Mouse (Mus musculus) intestine, embryonic 15.5 days (tissue): ENCODE measurements at regions not wholly inside any gene's neighbourhood (a gene's known extent, or its start where the extent isn't known, plus 50 kb on each side); places are given as distances from the start of the nearest gene placed in this dataset.
A peak's percentile ranks its signal among the peaks of the same experiment; 100 is the strongest.

Source experiments
- ATAC-seq: fragments of 200-750 bp; cut with Nextera tagmentation; 2 replicates; pipeline ENCODE4 v1.8.0; 2017; ENCODE audit warnings: moderate TSS enrichment, moderate library complexity
- H3K27ac ChIP-seq: fragments of 300-500 bp; sonication (generic); 2 replicates; pipeline ENCODE4 v1.5.1; 2015; ENCODE audit warnings: mild to moderate bottlenecking, inconsistent platforms
- H3K27me3 ChIP-seq: fragments of 300-500 bp; sonication (generic); replicated peaks from 2 replicates; pipeline ENCODE4 v1.6.1; 2015; ENCODE audit warnings: inconsistent platforms
- H3K36me3 ChIP-seq: fragments of 300-500 bp; sonication (generic); 2 replicates; pipeline ENCODE4 v1.6.1; 2015; ENCODE audit warnings: inconsistent platforms
- H3K4me1 ChIP-seq: fragments of 300-500 bp; sonication (generic); replicated peaks from 2 replicates; pipeline ENCODE4 v1.6.1; 2015; ENCODE audit warnings: inconsistent platforms
- H3K4me2 ChIP-seq: fragments of 300-500 bp; sonication (generic); replicated peaks from 2 replicates; pipeline ENCODE4 v1.6.1; 2015; ENCODE audit warnings: mild to moderate bottlenecking, inconsistent platforms
- H3K4me3 ChIP-seq: fragments of 300-500 bp; sonication (generic); replicated peaks from 2 replicates; pipeline ENCODE4 v1.5.1; 2015; ENCODE audit warnings: inconsistent platforms
- H3K9ac ChIP-seq: fragments of 300-500 bp; sonication (generic); 2 replicates; pipeline ENCODE4 v1.6.1; 2015; ENCODE audit warnings: inconsistent platforms
- H3K9me3 ChIP-seq: fragments of 300-500 bp; sonication (generic); 2 replicates; pipeline ENCODE4 v1.6.1; 2016; ENCODE audit warnings: inconsistent platforms
- WGBS: fragments of 180-500 bp; shearing (Covaris S2); methylation state at CpG from one replicate; pipeline ENCODE4 v1.1.7; 2015; 5-methylcytosine and 5-hydroxymethylcytosine counted together

- H3K27me3 ChIP-seq = no peaks in the 10 kb centered on the region
- no peaks in the 10 kb centered on the region for H3K36me3 ChIP-seq
- ATAC-seq = no peak
- H3K4me3 ChIP-seq = no peak overlapping the region
- no peak overlapping the region for H3K27ac ChIP-seq
- H3K9ac ChIP-seq = no peak overlapping the region
- H3K4me2 ChIP-seq = no peak overlapping the region
- WGBS = 75% methylated on average over 3 of the region's 3 CpGs
- no peaks in the 10 kb centered on the region for H3K4me1 ChIP-seq
- no peaks in the 10 kb centered on the region for H3K9me3 ChIP-seq
Measured at GRCm38 (mm10) chr6:107237692-107238091, 291.9 kb upstream of the Lrrn1 start.

- H3K4me1 ChIP-seq = no peaks in the 10 kb centered on the region
- H3K9ac ChIP-seq = no peak overlapping the region
- H3K36me3 ChIP-seq = no peaks in the 10 kb centered on the region
- no peak overlapping the region for H3K4me2 ChIP-seq
- H3K9me3 ChIP-seq = no peaks in the 10 kb centered on the region
- ATAC-seq = no peak
- WGBS = 63% methylated on average over 3 of the region's 3 CpGs
- H3K4me3 ChIP-seq = no peak overlapping the region
- H3K27ac ChIP-seq = no peak overlapping the region
- no peaks in the 10 kb centered on the region for H3K27me3 ChIP-seq
Measured at GRCm38 (mm10) chr6:107243981-107244380, 285.6 kb upstream of the Lrrn1 start.

- Histone ChIP-seq H3K4me2 (no peak overlapping the region), H3K4me1 (no peaks in the 10 kb centered on the region), H3K36me3 (no peaks in the 10 kb centered on the region), H3K9me3 (no peaks in the 10 kb centered on the region), H3K27me3 (no peaks in the 10 kb centered on the region), H3K4me3 (no peak overlapping the region), H3K9ac (no peak overlapping the region), H3K27ac (no peak overlapping the region)
- 96% methylated on average over 15 of the region's 15 CpGs for WGBS
- no peak for ATAC-seq
Measured at GRCm38 (mm10) chr6:107280348-107280747, 249.2 kb upstream of the Lrrn1 start.

- no peak overlapping the region for H3K4me2 ChIP-seq
- no peaks in the 10 kb centered on the region for H3K9me3 ChIP-seq
- H3K4me3 ChIP-seq = no peak overlapping the region
- no peak for ATAC-seq
- H3K36me3 ChIP-seq = no peaks in the 10 kb centered on the region
- no peak overlapping the region for H3K9ac ChIP-seq
- no peak overlapping the region for H3K27ac ChIP-seq
- WGBS = 68% methylated on average over 3 of the region's 3 CpGs
- no peaks in the 10 kb centered on the region for H3K27me3 ChIP-seq
- no peaks in the 10 kb centered on the region for H3K4me1 ChIP-seq
Measured at GRCm38 (mm10) chr6:107290850-107291249, 238.7 kb upstream of the Lrrn1 start.

GRCm38 (mm10) chr6:107303676-107304369, 225.7 kb upstream of the Lrrn1 start:
- ATAC-seq = no peak
- WGBS = 92% methylated on average over 1 of the region's 1 CpGs
- no peak overlapping the region for H3K4me2 ChIP-seq
- no peaks in the 10 kb centered on the region for H3K4me1 ChIP-seq
- no peaks in the 10 kb centered on the region for H3K36me3 ChIP-seq
- no peak overlapping the region for H3K27ac ChIP-seq
- no peaks in the 10 kb centered on the region for H3K9me3 ChIP-seq
- no peak overlapping the region for H3K9ac ChIP-seq
- no peak overlapping the region for H3K4me3 ChIP-seq
- H3K27me3 ChIP-seq = no peaks in the 10 kb centered on the region

- Histone ChIP-seq H3K4me1 (no peaks in the 10 kb centered on the region), H3K27me3 (no peaks in the 10 kb centered on the region), H3K27ac (no peak overlapping the region), H3K4me2 (no peak overlapping the region), H3K4me3 (no peak overlapping the region), H3K9ac (no peak overlapping the region), H3K9me3 (no peaks in the 10 kb centered on the region), H3K36me3 (no peaks in the 10 kb centered on the region)
- ATAC-seq = no peak
- WGBS = 83% methylated on average over 1 of the region's 1 CpGs
Measured at GRCm38 (mm10) chr6:107319565-107319964, 210.0 kb upstream of the Lrrn1 start.

- H3K9ac ChIP-seq = no peak overlapping the region
- H3K4me1 ChIP-seq = no peaks in the 10 kb centered on the region
- H3K36me3 ChIP-seq = no peaks in the 10 kb centered on the region
- no peak for ATAC-seq
- no peak overlapping the region for H3K4me2 ChIP-seq
- 84% methylated on average over 4 of the region's 4 CpGs for WGBS
- no peak overlapping the region for H3K4me3 ChIP-seq
- H3K9me3 ChIP-seq = no peaks in the 10 kb centered on the region
- no peaks in the 10 kb centered on the region for H3K27me3 ChIP-seq
- H3K27ac ChIP-seq = no peak overlapping the region
Measured at GRCm38 (mm10) chr6:107350503-107350902, 179.1 kb upstream of the Lrrn1 start.

GRCm38 (mm10) chr6:107375274-107375673, 154.3 kb upstream of the Lrrn1 start:
- Histone ChIP-seq H3K27ac (no peak overlapping the region), H3K9ac (no peak overlapping the region), H3K36me3 (no peaks in the 10 kb centered on the region), H3K4me2 (no peak overlapping the region), H3K9me3 (no peaks in the 10 kb centered on the region), H3K4me1 (no peaks in the 10 kb centered on the region), H3K4me3 (no peak overlapping the region), H3K27me3 (no peaks in the 10 kb centered on the region)
- no peak for ATAC-seq

GRCm38 (mm10) chr6:107378489-107378888, 151.1 kb upstream of the Lrrn1 start:
- H3K36me3 ChIP-seq = no peaks in the 10 kb centered on the region
- no peaks in the 10 kb centered on the region for H3K27me3 ChIP-seq
- no peak overlapping the region for H3K4me2 ChIP-seq
- H3K4me1 ChIP-seq = no peaks in the 10 kb centered on the region
- no peak overlapping the region for H3K9ac ChIP-seq
- 55% methylated on average over 1 of the region's 1 CpGs for WGBS
- ATAC-seq = peak; percentile 81
- H3K4me3 ChIP-seq = no peak overlapping the region
- no peak overlapping the region for H3K27ac ChIP-seq
- no peaks in the 10 kb centered on the region for H3K9me3 ChIP-seq

- H3K9ac ChIP-seq = no peak overlapping the region
- H3K4me3 ChIP-seq = no peak overlapping the region
Measured at GRCm38 (mm10) chr6:107380621-107381020, 148.9 kb upstream of the Lrrn1 start.

GRCm38 (mm10) chr6:107386094-107386678, 143.4 kb upstream of the Lrrn1 start:
- no peak overlapping the region for H3K9ac ChIP-seq
- H3K9me3 ChIP-seq = no peaks in the 10 kb centered on the region
- no peaks in the 10 kb centered on the region for H3K36me3 ChIP-seq
- no peak overlapping the region for H3K4me2 ChIP-seq
- no peak overlapping the region for H3K4me3 ChIP-seq
- H3K27ac ChIP-seq = no peak overlapping the region
- H3K27me3 ChIP-seq = no peaks in the 10 kb centered on the region
- 66% methylated on average over 7 of the region's 7 CpGs for WGBS
- H3K4me1 ChIP-seq = no peaks in the 10 kb centered on the region
- no peak for ATAC-seq

More at GRCm38 (mm10) chr6:107380621-107381020, 148.9 kb upstream of the Lrrn1 start:
- ATAC-seq = no peak
- Histone ChIP-seq H3K4me2 (no peak overlapping the region), H3K4me1 (no peaks in the 10 kb centered on the region), H3K9me3 (no peaks in the 10 kb centered on the region), H3K36me3 (no peaks in the 10 kb centered on the region), H3K27me3 (no peaks in the 10 kb centered on the region), H3K27ac (no peak overlapping the region)
- 74% methylated on average over 1 of the region's 1 CpGs for WGBS

- H3K4me3 ChIP-seq = no peak overlapping the region
- 29% methylated on average over 3 of the region's 3 CpGs for WGBS
- no peak overlapping the region for H3K9ac ChIP-seq
- H3K27me3 ChIP-seq = no peaks in the 10 kb centered on the region
- H3K9me3 ChIP-seq = no peaks in the 10 kb centered on the region
- no peaks in the 10 kb centered on the region for H3K4me1 ChIP-seq
- no peak overlapping the region for H3K4me2 ChIP-seq
- H3K27ac ChIP-seq = no peak overlapping the region
- no peaks in the 10 kb centered on the region for H3K36me3 ChIP-seq
- ATAC-seq = no peak
Measured at GRCm38 (mm10) chr6:107389892-107390291, 139.7 kb upstream of the Lrrn1 start.

- ATAC-seq = no peak
- WGBS = 76% methylated on average over 2 of the region's 2 CpGs
Measured at GRCm38 (mm10) chr6:107394611-107395010, 135.0 kb upstream of the Lrrn1 start.

More at GRCm38 (mm10) chr6:107394611-107395010, 135.0 kb upstream of the Lrrn1 start:
- H3K36me3 ChIP-seq = no peaks in the 10 kb centered on the region
- no peak overlapping the region for H3K9ac ChIP-seq
- H3K4me1 ChIP-seq = no peaks in the 10 kb centered on the region
- no peaks in the 10 kb centered on the region for H3K27me3 ChIP-seq
- H3K9me3 ChIP-seq = no peaks in the 10 kb centered on the region
- H3K27ac ChIP-seq = no peak overlapping the region
- no peak overlapping the region for H3K4me3 ChIP-seq
- no peak overlapping the region for H3K4me2 ChIP-seq
